Mouse (Mus musculus): Measurements from ENCODE around the gene Tmcc3.

GRCm38 (mm10) chr10:94568867-94569266 lies 257.1 kb downstream of the Tmcc3 start:
- TF ChIP-seq CTCF (IDR thresholded peaks at IDR 0.05; ENCODE audit: insufficient read depth, low read depth, low read length) (no peak), POLR2A (IDR thresholded peaks at IDR 0.05; ENCODE audit: insufficient read depth, low read depth, low read length) (no peak)
